Mouse (Mus musculus) spleen, postnatal 4 days (tissue): Measurements from ENCODE around the gene Bnc2.
A peak's percentile ranks its signal among the peaks of the same experiment; 100 is the strongest.

Experiments
- DNase-seq, 2 experiments: peaks; one replicate each; pipeline ENCODE4 v3.0.0; 2022; ENCODE audit warnings: low spot score in 2 of 2

Gene Bnc2

DNA sequence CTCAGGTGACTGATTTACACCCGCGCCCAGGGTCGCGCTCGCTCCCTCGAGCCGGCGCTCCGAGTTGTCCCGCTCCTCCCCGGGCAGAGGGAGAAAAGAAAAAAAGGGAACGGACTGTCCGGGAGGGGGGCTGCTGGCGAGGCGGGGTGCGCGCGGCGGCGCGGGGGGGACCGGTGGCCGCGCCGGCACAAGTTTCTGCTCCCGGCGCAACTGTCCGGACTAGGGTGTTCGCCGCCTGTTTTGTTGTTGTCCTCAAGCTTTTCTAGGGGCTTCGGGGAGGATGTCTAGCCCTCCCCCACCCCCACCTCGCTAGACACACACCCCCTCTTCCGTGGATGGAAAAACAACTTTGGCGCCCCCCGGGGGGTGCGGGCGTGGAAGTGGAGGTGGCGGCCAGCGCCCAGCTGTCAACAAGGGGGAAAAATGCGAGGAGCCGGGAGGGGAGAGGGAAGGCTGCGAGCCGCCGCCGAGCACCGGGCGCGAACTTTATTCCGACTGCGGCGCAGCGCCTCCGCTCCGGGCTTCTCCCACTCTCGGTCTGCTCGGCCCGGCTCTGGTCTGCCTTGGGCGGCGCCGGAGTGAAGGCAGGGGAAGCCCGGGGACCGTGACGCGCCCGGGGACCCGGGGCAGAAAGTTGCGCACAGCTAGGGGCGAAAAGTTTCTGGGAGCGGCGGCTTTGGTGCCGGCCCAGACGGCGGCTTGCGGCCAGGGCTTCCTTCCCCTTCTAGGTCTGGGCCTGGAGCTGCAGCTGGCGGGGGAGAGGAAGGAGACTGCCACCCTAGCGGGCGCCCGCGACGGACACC is at the start of gene Bnc2:
Gene Bnc2, minus strand, starts transcription at position 105 of the 803 bp plus-strand sequence.
- DNase-seq: peak; percentile 14 to 60

GRCm38 (mm10) chr4:84707961-84708360 is 32.9 kb upstream of the Bnc2 start:
- DNase-seq: no peak

GRCm38 (mm10) chr4:84685521-84686366 is 10.7 kb upstream of the Bnc2 start:
- DNase-seq: no peak

DNA sequence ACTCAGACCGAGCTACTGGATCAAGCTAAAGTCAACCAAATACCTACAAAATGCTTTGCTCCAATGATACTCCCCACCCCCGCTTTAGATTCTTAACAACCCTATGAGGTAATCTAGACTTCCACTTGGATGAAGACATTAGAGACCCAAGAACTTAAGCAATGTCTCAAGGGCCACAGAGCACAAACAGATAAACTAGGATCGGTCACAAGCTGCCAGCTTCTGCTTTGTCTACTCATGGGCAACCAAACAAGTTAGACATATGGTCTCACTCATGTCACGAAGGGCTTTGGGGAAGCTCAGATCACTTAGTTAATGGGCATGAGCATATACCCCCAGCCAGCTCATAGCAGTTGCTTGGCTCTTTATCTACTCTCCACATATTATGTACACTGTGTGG is 9.9 kb upstream of the Bnc2 start:
- no peak for DNase-seq

DNA sequence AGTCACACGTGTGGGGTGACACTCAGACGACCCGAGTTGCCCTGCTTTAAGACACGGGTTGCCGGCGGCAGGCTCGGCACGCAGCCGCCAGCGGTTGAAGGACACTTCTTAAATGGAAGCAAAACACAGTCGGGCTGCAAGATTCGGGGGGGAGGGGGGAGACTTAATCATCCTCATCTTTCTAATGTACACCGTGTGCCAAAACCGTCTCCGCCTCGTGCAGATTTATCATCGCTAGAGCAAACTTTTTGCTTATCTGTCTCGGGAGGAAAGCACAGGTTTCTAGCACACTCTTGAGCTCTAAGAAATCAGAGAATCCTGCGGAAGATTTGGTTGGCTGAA is 870 bp upstream of the Bnc2 start:
- DNase-seq: no peak

DNA sequence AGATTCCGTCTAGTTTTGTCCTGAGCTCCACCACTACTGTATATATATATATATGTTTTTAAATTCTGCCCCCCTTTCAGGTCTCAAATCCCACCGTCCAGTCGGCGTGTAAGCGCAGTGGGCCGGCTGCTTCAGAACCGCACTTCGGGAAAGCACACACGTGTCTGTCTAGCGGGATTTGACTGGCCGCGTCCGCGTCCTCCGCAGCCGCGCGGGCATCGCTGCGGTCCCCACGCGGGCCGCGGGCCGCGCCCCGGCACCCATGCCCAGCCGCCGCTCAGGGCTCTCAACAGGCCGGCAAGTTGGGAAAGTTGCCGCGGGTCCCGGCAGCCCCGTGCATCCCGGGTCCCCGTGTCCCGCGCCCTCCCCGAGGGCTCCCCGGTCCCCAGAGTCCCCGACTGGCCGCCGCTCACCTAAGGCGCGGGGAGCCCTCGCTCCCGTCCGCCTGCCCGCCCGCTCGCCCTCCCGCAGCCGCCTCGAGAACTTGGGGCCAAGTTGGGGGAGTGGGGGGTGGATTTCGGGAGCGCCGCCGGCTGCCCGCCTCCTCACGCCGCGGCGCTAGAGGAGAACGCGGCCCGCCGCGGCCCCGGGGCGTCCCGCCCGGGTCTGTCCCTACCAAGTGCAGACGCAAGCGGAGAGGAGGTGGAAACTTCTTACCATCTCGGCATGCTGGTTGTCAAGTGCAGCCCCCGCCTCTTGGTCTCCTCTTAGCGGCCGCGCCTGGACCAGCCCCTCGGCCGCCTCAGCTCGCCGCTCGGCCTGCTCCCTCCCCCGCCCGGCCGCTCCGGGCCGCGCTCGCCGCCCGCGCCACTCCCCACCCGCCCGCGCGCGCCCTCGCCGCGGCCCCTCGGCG is 531 bp downstream of the Bnc2 start:
- DNase-seq: no peak

DNA sequence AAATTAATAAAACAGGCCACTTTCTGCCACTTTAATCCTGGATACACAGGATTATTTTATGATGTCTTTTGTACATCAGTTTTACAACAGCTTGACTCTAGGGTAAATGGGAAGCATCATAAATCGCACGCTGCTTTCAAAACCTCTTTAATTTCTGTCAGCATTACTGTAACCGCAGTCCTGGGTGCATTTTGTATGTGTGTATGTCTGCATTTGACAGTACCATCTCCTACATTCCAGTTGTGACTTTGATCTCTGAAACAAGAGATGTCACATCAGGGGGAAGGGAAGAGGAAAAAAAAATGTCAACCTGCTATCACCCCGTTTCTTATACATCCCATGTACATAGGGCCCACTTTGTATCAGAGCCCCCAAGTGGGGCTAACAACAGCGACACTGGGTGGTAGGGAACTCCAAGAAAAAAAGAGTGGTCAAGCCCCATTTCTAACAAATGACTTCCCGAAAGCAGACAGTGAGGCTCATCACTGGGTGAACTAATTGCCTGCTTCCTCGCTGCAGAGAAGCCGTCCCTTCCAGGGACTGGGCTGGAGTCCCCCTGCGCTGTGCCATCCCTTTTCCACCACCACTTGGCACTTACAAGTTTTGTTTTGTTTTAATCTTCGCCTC is 1.3 kb downstream of the Bnc2 start:
- no peak for DNase-seq

DNA sequence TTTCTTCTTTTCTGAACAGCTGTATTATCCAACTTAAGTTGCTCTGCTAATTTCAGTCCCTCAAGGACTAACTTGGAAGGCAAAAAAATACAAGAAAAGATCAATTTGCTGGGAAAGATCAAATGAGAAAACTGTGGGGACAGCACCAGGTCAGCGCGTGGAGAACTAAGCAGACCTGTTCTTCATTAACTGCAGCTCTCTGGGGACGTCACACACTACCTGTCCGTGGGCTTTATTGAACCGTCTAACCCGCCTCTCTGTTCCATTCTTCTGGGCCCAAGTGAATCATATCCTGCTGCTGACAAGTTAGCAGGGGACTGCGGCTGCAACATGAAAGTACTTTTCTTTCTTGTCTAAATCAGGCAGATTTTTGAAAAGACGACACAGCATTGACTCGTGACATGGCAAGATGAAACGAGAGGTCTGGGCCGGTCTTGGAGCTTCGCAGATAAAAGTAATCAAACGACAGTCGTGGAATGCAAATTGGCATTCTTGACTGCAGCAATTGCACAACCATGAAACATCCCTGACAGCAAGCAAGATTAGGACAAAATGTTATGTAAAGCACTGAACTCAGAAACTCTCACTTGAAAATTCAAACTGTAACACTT is 2.8 kb downstream of the Bnc2 start:
- no peak for DNase-seq

GRCm38 (mm10) chr4:84670996-84671395 is 4.1 kb downstream of the Bnc2 start:
- no peak for DNase-seq

GRCm38 (mm10) chr4:84669650-84670049 is 5.4 kb downstream of the Bnc2 start:
- no peak for DNase-seq

GRCm38 (mm10) chr4:84668949-84669605 is 6.0 kb downstream of the Bnc2 start:
- no peak for DNase-seq

DNA sequence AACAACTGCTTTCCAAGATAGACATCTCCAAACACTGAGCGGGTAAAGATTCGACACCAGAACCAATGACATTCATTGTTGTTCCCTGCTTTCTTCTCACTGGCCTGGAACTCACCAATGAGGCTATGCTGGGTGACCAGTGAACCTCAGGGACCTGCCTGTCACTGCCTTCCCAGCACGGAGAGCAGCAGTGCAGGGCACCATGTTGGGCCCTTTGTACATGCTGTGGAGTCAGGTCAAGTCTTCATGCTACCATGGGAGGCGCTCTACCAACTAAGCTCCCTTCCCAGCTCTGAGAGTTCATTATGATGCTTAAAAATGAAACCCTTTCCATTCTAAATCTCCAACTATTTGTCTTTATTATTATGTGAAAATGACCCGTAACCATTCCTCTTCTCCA is 6.8 kb downstream of the Bnc2 start:
- no peak for DNase-seq

- no peak for DNase-seq
Observed at GRCm38 (mm10) chr4:84662228-84663065, 12.6 kb downstream of the Bnc2 start.

DNA sequence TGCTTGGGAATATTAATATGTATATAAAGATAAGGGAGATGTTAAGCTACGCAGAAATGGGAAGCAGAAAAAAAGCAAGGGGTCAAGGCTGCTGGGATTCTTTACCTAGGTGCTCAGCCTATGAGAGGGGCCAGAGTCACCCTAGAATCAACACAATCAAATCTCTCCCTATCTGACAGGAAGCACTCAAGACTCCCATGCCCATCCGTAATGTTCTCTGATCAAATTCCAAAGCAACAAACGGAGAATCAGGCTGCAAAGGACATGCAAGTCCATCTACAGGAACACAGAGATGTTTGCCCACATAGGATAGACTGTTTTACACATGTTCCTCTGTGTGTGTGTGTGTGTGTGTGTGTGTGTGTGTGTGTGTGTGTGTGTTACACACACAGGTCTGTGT is 13.7 kb downstream of the Bnc2 start:
- no peak for DNase-seq

- peak in 1 of 2 experiments; percentile 44 for DNase-seq
Observed at GRCm38 (mm10) chr4:84651786-84652185, 23.3 kb downstream of the Bnc2 start.

DNA sequence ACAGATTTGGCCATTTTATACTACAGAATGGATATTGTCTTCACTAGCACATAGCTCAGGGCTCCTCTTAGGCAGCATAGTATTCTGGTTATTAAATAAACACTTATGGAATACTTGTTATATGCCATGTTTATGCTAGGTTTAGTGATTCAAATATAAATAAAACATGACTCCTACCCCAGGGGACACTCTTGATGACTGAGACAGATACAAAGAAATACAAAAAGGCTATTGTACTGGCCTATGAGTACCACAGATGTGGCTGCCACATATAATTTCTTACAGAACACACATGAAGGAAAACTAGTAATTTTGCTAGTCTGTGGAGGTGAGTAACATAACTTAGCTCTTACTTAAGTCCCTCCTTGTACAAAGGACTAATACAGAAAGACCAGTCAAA is 28.5 kb downstream of the Bnc2 start:
- DNase-seq: no peak

DNA sequence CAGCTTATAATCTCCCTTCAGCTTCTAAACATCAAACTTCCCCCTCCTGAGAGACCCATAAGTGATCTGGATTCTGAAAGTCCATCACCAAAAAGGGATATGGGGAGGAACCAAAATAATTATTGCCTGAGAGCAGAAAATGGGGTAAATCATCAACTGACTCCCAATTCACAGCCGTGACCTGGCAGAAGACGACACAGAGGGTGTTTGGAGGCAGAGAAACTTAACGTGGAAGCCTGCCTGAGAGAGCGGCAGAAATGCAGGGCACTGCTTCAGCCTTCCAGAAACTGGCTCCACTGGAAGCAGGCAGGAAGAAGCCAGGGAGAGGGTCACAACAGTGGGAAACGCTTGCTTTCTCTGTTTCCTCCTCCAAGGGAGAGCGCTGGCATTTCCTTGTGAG is 35.9 kb downstream of the Bnc2 start:
- DNase-seq: peak in 1 of 2 experiments; percentile 44

DNA sequence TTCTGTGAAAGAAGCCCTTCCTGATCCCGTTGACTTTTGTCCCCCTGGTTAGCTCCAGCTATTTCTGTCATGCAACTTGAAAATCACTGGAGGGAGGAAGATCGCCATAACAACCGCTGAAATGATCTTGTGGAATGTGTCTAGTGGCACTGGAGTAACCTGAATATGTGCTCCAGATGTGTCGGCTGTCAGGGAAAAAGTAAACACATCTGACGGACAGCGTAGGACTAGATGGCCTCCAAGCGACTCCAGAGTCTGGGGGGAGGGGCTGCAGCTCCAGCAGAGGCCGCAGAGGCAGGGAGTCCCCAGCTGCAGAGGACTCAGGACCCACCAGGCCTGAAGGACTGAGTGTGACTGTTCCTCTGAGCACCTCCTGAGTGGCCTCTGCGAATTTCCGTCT is 37.4 kb downstream of the Bnc2 start:
- DNase-seq: no peak

DNA sequence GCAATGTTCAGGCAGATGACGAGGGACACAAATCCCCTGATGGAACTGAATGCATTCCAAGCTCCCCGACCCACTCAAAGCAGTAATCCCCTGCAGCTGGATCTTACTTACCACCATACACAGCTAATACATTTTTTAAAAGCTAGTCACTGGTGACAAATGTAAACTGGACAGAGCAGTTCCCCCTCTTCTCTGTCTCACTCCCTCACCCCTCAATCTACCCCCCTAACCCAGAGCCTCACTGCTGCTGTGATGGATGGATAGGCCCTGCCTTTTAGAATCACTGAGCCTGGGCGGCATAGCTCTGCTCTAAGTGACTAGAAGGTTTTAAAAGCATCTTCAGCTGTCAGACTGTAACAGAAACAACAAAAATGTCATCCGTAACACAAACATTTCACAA is 40.3 kb downstream of the Bnc2 start:
- DNase-seq: no peak

DNA sequence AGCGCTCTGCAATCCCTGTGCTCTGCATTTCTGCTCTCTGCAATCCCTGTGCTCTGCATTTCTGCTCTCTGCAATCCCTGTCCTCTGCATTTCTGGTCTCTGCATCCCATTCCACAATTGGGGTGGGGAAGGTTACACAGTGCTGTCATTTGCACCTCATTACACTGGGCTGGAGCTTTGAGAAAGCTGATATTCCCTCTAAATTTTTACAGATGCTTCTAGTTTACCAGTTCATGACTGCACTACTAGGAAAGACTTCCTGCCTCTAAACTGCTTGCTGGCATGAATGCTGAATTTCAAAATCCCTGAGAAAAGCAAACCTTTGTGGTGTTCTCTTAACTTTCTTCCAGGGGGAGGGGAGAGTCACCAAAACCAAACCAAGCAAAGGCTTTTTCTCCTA is 41.1 kb downstream of the Bnc2 start:
- DNase-seq: no peak
